Mouse (Mus musculus): ENCODE results near the gene Myo16.

GRCm38 (mm10) chr8:10230746-10231369 lies 77.1 kb downstream of the Myo16 start:
- TF ChIP-seq CTCF (IDR thresholded peaks at IDR 0.05; ENCODE audit: low read depth): peak; percentile 61
- TF ChIP-seq EP300 (IDR thresholded peaks at IDR 0.05; ENCODE audit: low read depth): no peak
